Mouse (Mus musculus): ENCODE results near the gene Unc13a.

Gene Unc13a

DNA sequence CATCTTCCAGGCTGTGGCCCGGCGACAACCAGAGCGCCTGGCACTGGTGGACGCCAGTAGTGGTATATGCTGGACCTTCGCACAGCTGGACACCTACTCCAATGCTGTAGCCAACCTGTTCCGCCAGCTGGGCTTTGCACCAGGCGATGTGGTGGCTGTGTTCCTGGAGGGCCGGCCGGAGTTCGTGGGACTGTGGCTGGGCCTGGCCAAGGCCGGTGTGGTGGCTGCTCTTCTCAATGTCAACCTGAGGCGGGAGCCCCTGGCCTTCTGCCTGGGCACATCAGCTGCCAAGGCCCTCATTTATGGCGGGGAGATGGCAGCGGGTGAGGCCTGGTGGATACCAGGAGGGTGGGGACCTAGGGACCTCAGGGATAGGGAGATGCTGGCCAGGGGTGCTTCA is 92.1 kb downstream of the Unc13a start:
- DNase-seq: no peak

DNA sequence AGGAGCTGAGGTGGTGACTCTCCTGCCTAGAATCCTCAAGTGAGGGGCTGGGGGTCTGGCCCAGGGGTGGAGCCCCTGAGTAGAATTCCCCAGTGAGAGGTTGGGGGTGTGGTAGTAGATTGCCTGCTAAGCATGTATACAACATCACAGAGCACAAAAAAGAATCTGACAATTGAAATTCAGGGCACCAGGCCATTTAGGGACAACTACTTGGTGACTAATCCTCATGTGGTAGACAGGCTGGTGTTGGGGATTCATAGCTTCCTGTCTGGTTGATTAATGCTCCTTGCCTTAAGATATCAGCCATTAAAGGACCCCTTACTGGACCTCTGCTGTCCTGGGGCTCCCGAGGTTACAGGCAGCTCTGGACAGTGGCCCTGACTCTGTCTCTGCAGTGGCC is 92.5 kb downstream of the Unc13a start:
- DNase-seq: no peak

DNA sequence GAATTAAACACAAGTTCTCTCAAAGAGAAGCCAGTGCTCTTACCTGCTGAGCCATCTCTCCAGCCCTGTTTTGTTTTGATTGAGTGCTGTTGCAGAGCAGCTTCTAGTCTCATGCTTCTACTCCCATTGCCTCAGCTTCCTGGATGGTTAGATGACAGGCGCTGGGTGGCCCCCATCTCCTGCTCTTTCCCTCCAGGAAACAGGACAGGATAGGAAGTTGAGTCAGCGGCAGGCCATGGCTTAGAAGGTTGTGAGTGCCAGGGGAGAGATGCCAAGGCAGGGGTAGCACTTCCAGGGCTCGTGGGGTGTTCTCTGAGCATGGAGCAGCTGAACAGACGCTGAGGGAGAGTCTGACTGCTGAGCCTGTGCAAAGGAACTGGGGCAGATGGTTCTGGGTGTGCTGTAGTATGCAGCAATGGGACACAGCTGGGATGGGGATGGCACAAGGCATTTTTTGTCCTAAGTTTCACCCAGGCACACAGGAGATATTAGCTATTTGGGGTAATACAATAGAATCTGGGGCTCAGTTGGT is 93.6 kb downstream of the Unc13a start:
- no peak for DNase-seq

DNA sequence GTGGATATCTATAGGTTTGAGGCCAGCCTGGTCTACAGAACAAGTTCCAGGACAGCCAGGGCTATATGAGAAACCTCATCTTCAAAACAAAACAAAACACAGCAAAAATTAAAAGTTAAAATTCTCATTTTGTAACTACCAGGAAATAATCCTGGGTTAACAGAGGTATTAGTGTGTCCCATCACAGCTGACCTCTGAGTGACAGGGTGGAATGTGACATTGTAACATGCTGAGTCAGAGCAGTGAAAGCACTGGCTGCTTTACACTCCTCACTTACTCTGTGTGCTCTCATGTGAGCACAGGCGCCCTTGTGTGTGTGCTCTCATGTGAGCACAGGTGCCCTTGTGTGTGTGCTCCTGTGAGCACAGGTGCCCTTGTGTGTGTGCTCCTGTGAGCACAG is 96.5 kb downstream of the Unc13a start:
- no peak for DNase-seq

DNA sequence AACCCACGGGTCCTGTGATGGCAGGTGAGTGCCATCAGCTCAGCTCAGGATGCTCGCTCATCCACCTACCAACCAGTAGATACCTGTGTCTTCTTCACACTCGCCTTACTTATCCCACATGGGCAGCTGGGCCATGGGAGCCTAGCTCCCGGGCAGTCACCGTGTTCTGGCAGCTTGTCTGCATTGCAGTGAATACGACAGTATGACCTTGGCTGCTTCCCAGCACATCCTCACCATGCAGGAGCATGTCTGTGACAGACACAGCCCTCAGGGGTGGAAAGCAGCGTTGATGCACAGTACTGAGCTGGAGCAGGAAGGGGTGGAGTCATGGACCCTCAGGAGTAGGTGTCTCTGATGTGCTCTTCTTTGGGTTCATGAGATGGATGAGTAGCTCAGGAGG is 97.1 kb downstream of the Unc13a start:
- no peak for DNase-seq

All from kidney, postnatal 14 days (tissue).